Mouse (Mus musculus): ENCODE results near the gene St3gal4. TPM values are rescaled to one million over a fixed set of nuclear protein-coding genes. Genes with fewer than 3 reads are reported as not detected.
"Not testable (repeated sequence)": the region's sequence is repeated elsewhere in the genome, so short reads cannot be mapped to it uniquely, and the experiment has no call there.

Gene St3gal4
- polyA plus RNA-seq, 1 experiment from 2014 or later: 11.8 TPM

DNA sequence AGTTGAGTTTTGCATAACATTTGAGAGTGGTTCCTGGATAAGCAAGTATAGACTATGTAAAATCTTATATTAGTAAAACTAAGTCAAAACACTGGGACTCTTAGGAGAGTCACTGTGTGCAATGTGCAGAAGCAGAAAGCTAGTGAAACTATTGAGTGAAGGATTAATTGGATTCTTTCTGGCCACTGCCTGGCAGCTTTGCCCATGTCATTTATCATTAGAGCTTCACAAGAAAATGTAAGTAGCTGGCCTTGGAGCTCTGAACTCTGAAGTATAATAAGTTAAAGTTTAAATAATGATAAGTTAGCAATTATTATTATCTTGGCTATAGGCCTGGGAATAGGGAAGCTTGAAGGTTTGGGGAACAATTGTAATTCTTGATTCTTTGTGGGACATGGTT, 29.8 kb upstream of the St3gal4 start:
- not testable (repeated sequence) for H3K27me3 ChIP-seq (replicated peaks); H3K9ac ChIP-seq; H3K9me3 ChIP-seq; H3K4me2 ChIP-seq (replicated peaks); H3K36me3 ChIP-seq; ATAC-seq (ENCODE audit: low FRiP score, low read depth); H3K4me3 ChIP-seq; H3K4me1 ChIP-seq; H3K27ac ChIP-seq

DNA sequence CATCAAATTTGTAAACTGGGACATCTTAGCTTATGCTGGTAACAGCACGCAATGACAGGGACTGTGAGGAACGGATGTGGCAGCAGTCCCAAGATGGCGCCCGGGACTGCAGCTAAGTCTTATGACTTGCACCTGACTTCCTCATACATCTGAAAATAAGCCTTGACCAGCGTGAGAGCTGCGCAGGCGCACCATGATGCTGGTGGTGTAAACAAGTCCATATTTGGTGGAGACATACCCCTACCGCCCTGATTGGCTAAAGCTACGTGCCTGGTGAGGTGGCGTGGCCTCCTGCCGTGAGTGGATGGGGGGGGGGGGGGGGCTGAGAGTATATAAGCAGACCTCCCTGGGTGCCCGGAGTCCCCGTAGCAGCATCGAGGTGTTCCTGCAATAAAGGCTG, 28.2 kb upstream of the St3gal4 start:
- H3K27ac ChIP-seq; ATAC-seq (ENCODE audit: low FRiP score, low read depth); H3K4me3 ChIP-seq; H3K4me2 ChIP-seq (replicated peaks); H3K4me1 ChIP-seq; H3K36me3 ChIP-seq; H3K27me3 ChIP-seq (replicated peaks); H3K9ac ChIP-seq; H3K9me3 ChIP-seq: not testable (repeated sequence)
- WGBS: 95% methylated on average over 14 of the region's 14 CpGs

DNA sequence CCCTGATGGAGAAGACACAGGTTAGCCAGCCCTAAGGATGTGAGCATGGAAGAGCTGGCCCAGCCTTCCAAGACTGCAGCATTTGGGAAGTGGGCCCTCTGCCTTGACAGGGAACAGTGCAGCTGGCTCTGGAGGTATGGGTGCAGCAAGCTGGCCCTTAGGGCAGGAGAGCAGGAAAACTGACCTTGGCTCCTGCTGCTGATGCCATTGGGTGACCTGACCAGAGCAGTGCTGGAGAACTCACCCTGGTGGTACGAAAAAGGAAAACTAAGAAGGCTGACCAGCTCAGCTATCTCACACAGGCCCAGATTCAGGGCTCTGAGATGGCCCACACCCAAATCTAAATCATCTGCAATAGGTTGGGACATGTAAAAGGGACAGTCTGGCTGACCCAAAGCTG, 26.8 kb upstream of the St3gal4 start:
- no peak overlapping the region for H3K4me3 ChIP-seq
- H3K4me1 ChIP-seq: no peaks in the 10 kb centered on the region
- H3K4me2 ChIP-seq (replicated peaks): no peak overlapping the region
- H3K9me3 ChIP-seq: no peaks in the 10 kb centered on the region
- WGBS: 70% methylated on average over 1 of the region's 1 CpGs
- no peak overlapping the region for H3K27ac ChIP-seq
- ATAC-seq (ENCODE audit: low FRiP score, low read depth): no peak
- no peaks in the 10 kb centered on the region for H3K27me3 ChIP-seq (replicated peaks)
- no peaks in the 10 kb centered on the region for H3K36me3 ChIP-seq
- no peak overlapping the region for H3K9ac ChIP-seq

DNA sequence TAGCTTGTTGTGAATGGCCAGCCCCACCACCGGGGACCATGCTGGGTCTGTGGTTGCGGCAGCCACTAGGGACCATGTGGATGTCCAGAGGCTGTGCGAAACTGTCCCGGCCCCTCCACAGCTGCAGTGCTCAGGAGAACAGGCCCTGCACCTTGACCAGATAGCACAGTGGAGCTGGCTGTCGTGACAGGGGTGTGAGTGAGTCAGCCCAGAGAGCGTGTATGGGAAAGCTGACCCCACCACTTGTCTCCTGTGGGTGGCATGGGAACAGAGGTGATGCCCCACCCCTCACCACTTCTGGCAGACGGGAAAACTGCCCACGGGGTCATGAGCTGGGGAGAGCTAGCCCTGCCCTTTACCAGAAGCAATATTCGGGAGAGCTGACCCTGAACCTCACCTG, 26.1 kb upstream of the St3gal4 start:
- Histone ChIP-seq H3K4me3 (no peak overlapping the region), H3K9me3 (no peaks in the 10 kb centered on the region), H3K4me1 (no peaks in the 10 kb centered on the region), H3K9ac (no peak overlapping the region), H3K36me3 (no peaks in the 10 kb centered on the region), H3K27me3 (replicated peaks) (no peaks in the 10 kb centered on the region), H3K27ac (no peak overlapping the region), H3K4me2 (replicated peaks) (no peak overlapping the region)
- ATAC-seq (ENCODE audit: low FRiP score, low read depth): no peak
- WGBS: 93% methylated on average over 9 of the region's 9 CpGs

DNA sequence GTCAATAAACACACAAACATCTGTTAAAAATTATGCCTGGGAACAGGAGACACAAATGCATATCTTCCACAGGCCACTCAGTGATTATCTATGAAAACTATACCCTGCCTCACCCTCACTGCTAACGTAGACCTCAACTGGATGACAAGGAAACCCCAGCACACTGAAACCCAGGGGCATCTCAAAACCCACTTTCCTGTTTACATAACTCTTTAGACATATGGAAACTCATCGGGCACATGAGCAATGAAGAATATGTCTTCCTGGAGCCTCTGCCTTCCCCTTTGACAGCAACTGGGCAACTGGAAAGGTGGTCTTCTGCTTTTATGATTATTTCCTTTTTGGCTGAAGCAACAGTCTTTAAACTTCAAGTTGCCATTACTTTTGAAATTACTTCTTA, 23.2 kb upstream of the St3gal4 start:
- H3K9ac ChIP-seq: no peak overlapping the region
- no peaks in the 10 kb centered on the region for H3K36me3 ChIP-seq
- H3K27me3 ChIP-seq (replicated peaks): no peaks in the 10 kb centered on the region
- no peak overlapping the region for H3K27ac ChIP-seq
- no peaks in the 10 kb centered on the region for H3K9me3 ChIP-seq
- no peak overlapping the region for H3K4me2 ChIP-seq (replicated peaks)
- no peak for ATAC-seq (ENCODE audit: low FRiP score, low read depth)
- no peaks in the 10 kb centered on the region for H3K4me1 ChIP-seq
- 87% methylated on average over 2 of the region's 2 CpGs for WGBS
- no peak overlapping the region for H3K4me3 ChIP-seq

DNA sequence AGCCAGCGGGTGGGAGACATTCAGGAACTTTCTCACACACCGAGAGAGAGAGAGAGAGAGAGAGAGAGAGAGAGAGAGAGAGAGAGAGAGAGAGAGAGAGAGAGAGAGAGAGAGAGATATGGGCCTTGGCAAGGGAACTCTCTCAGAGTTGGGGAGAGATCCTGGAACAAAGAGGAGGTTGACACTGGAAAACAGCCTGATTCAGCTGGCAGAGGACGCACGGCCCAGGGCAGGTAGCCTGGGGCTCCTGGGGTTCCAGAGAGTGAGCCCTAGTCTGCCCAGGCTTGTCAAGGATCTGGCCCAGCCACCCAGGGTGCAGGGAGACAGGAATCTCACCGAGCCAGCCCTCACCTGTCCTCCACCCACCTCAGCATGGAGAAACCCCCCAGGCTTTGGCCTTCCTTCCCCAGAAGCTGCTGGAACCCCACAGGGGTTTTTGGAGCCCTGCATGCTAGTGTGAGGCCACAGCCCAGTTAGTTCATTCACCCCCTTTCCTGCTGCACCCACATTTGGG, 20.2 kb upstream of the St3gal4 start:
- Histone ChIP-seq H3K4me3 (no peak overlapping the region), H3K9me3 (no peaks in the 10 kb centered on the region), H3K36me3 (no peaks in the 10 kb centered on the region), H3K4me2 (replicated peaks) (no peak overlapping the region), H3K27ac (no peak overlapping the region), H3K27me3 (replicated peaks) (no peaks in the 10 kb centered on the region), H3K9ac (no peak overlapping the region), H3K4me1 (no peaks in the 10 kb centered on the region)
- ATAC-seq (ENCODE audit: low FRiP score, low read depth): no peak
- WGBS: 71% methylated on average over 5 of the region's 5 CpGs

DNA sequence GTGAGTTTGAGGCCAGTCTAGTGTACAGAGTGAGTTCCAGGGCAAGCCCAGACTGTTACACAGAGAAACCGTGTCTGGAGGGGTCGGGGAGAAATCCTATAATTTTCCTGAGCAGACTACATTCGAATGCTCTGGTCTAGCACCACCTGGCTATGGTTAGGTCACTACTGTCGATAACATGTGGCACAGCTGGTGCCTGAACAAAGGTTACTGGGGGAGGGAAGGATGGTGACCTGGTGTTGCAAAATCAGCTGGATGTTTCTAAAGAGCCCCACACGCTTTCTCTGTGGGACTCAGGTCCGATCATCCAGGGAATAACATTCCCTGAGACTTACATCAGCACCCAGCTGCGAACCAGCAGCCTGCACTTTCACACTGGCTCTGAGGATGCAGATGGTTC, 19.0 kb upstream of the St3gal4 start:
- WGBS: 84% methylated on average over 7 of the region's 7 CpGs
- H3K4me3 ChIP-seq: no peak overlapping the region
- no peak overlapping the region for H3K4me2 ChIP-seq (replicated peaks)
- no peak overlapping the region for H3K27ac ChIP-seq
- no peaks in the 10 kb centered on the region for H3K9me3 ChIP-seq
- no peak overlapping the region for H3K9ac ChIP-seq
- H3K27me3 ChIP-seq (replicated peaks): no peaks in the 10 kb centered on the region
- no peaks in the 10 kb centered on the region for H3K4me1 ChIP-seq
- no peak for ATAC-seq (ENCODE audit: low FRiP score, low read depth)
- H3K36me3 ChIP-seq: no peaks in the 10 kb centered on the region

DNA sequence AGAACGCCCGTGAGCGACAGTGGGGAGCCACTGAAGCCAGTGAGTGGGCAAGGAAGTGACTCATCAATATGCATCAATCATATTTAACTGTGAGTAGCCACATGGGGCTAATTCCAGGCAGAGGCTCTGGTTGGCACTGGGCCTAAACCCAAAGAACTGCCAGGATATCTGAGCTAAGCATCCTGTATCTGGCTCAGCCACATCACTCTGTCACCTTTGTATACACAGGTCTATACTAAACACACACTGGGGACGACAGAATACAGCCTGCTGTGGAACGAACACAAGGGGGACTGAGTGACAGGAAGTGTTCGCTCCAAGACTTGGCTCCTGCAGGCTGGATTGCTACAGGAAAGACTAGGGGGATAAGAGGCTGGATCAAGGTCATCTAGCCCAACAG, 16.5 kb upstream of the St3gal4 start:
- no peak overlapping the region for H3K4me3 ChIP-seq
- no peaks in the 10 kb centered on the region for H3K9me3 ChIP-seq
- no peak overlapping the region for H3K27ac ChIP-seq
- H3K27me3 ChIP-seq (replicated peaks): no peaks in the 10 kb centered on the region
- H3K36me3 ChIP-seq: no peaks in the 10 kb centered on the region
- H3K9ac ChIP-seq: no peak overlapping the region
- WGBS: 79% methylated on average over 6 of the region's 6 CpGs
- H3K4me2 ChIP-seq (replicated peaks): no peak overlapping the region
- H3K4me1 ChIP-seq: no peaks in the 10 kb centered on the region
- ATAC-seq (ENCODE audit: low FRiP score, low read depth): no peak

DNA sequence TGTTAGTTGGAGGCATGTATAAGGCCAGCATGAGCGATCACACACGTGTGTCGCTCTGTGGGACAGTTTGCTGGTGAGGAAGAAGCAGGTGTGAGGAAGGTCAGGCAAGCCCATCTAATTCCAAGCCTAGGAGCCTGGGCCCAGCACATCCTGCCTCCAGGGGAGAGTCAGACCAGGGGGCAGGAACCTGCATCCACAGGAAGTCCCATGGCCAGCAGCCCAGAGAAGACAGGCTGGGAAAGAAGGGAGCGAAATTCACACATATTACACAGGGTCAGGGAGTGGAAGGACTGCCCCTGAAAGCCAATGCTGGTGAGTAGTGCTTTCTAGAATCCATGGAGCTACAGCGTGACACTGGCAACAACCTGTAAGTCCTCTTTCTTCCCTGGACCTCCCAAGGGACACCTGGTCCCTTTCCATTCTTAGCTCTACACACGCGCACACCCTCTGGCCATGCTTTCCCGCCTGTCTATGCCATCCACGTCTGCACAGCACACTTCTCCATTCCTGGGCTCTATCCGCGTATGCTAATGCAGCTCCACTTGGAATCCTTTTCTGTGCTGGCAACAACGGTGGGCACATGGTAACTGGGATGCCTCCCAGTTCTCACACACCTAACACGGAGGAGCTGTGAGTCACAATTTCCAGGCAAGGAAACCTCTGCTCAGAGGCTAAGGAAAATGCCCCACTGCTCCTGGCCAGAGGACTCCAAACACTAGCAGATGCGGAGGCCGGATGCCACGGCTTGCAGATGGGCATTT, 12.7 kb upstream of the St3gal4 start:
- no peak overlapping the region for H3K27ac ChIP-seq
- peaks cover 7% of the 10 kb centered on the region for H3K36me3 ChIP-seq
- no peak overlapping the region for H3K4me3 ChIP-seq
- H3K9ac ChIP-seq: no peak overlapping the region
- H3K4me1 ChIP-seq: no peaks in the 10 kb centered on the region
- ATAC-seq (ENCODE audit: low FRiP score, low read depth): no peak
- H3K4me2 ChIP-seq (replicated peaks): no peak overlapping the region
- 90% methylated on average over 16 of the region's 16 CpGs for WGBS
- no peaks in the 10 kb centered on the region for H3K9me3 ChIP-seq
- H3K27me3 ChIP-seq (replicated peaks): no peaks in the 10 kb centered on the region

DNA sequence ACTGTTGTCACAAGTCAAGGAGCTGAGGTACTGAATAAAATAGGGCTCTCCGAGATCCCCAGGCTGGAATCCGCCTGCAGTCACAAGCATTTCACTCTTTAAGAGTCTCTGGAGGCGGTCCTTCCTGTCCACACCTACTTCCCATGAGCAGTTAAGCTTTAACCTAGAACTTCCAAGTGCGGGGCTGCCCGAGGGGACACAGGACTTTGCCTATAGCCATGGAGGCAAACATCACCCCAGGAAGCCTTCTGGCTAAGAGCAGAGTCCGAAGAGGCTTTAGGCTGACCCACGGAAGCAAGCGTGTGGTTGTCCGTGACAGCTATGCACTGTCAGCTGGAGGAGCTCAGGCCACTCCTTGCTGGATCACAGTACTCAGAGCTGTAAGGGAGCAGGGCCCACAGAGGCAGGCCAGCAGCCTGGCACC, 9.9 kb upstream of the St3gal4 start:
- Histone ChIP-seq H3K9ac (no peak overlapping the region), H3K27me3 (replicated peaks) (no peaks in the 10 kb centered on the region), H3K27ac (no peak overlapping the region), H3K4me3 (no peak overlapping the region), H3K4me2 (replicated peaks) (no peak overlapping the region), H3K36me3 (peaks cover 26% of the 10 kb centered on the region), H3K9me3 (no peaks in the 10 kb centered on the region), H3K4me1 (no peaks in the 10 kb centered on the region)
- no peak for ATAC-seq (ENCODE audit: low FRiP score, low read depth)
- WGBS: 91% methylated on average over 9 of the region's 9 CpGs

DNA sequence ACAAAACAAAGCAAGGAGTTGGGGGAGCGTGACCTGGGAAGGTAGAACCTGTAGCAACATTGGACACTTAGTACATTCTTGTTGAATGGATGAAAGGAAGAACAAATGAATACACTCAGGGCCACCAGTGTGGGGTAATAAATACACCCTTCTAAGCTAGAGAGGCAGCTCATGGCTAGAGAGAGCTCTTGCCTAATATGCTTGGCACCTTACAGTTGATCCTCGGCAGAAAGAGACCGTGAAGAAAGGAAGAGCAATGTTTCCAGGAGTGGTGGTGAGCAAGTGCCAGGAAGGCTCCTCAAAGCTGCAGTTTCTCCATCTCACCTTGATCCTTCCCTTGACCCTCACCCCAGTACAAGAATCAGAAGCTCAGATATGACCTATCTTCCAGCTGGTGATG, 9.5 kb upstream of the St3gal4 start:
- 91% methylated on average over 3 of the region's 3 CpGs for WGBS
- Histone ChIP-seq H3K27ac (no peak overlapping the region), H3K36me3 (peaks cover 28% of the 10 kb centered on the region), H3K27me3 (replicated peaks) (no peaks in the 10 kb centered on the region), H3K9me3 (no peaks in the 10 kb centered on the region), H3K4me1 (no peaks in the 10 kb centered on the region), H3K4me2 (replicated peaks) (no peak overlapping the region), H3K9ac (no peak overlapping the region), H3K4me3 (no peak overlapping the region)
- ATAC-seq (ENCODE audit: low FRiP score, low read depth): no peak

DNA sequence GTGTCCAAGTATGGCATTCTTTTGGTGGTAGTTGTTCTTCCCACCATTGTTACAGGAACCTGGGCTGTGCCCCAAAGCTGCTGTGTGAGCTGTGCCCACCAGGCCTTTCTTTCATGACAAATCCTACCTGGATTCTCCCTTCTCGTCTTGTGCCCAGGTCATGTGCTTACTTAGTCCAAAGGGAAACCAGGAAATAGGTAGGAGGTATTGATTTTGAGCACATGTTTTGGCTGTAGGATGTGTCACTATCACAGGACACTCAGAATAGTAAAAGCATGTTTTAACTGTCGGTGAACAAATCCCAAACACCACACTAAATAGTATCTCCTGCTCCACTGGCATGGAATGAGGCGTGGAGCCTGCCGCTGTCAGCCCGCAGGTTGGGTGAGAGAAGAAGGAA, 8.5 kb upstream of the St3gal4 start:
- H3K36me3 ChIP-seq: peaks cover 30% of the 10 kb centered on the region
- 90% methylated on average over 5 of the region's 5 CpGs for WGBS

DNA sequence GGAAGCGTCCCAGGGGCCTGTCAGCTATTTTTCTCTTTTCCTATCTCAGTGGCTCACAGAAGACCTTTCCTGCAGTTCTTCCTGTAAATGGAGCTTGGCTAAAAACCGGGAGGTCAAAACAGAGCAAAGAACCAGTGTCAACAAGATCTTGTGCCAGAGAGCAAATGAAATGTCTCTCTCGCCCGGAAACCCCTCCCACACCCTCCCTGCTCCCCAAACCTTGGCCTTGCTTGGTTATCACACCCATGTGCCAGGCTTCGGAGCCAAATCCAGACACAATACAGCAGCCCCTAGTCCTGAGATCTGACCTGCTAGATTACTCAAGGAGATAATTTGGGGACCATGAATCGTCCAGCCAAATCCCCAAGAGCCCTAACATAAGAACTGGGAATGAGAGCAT, 8.1 kb upstream of the St3gal4 start:
- Histone ChIP-seq H3K27me3 (replicated peaks) (no peaks in the 10 kb centered on the region), H3K9ac (no peak overlapping the region), H3K4me3 (no peak overlapping the region), H3K9me3 (no peaks in the 10 kb centered on the region), H3K4me1 (no peaks in the 10 kb centered on the region), H3K4me2 (replicated peaks) (no peak overlapping the region), H3K36me3 (peaks cover 30% of the 10 kb centered on the region), H3K27ac (no peak overlapping the region)
- WGBS: 91% methylated on average over 6 of the region's 6 CpGs
- no peak for ATAC-seq (ENCODE audit: low FRiP score, low read depth)

More for the DNA sequence above, 8.5 kb upstream of the St3gal4 start:
- H3K27ac ChIP-seq: no peak overlapping the region
- no peaks in the 10 kb centered on the region for H3K27me3 ChIP-seq (replicated peaks)
- H3K4me3 ChIP-seq: no peak overlapping the region
- no peak for ATAC-seq (ENCODE audit: low FRiP score, low read depth)
- H3K4me1 ChIP-seq: no peaks in the 10 kb centered on the region
- H3K9me3 ChIP-seq: no peaks in the 10 kb centered on the region
- H3K9ac ChIP-seq: no peak overlapping the region
- no peak overlapping the region for H3K4me2 ChIP-seq (replicated peaks)
